Mouse (Mus musculus) ZHBTc4 (cell line): ENCODE data around the gene Oxct2a.
"Not testable (repeated sequence)": the region's sequence is repeated elsewhere in the genome, so short reads cannot be mapped to it uniquely, and the experiment has no call there.

ENCODE experiments used
- DNase-seq: peaks from one replicate; pipeline ENCODE4 v3.0.0-alpha.2; 2011; ENCODE audit warnings: low read depth, low spot score

The Oxct2a gene

GRCm38 (mm10) chr4:123313010-123313409, 10.4 kb downstream of the Oxct2a start:
- DNase-seq = no peak

GRCm38 (mm10) chr4:123311845-123312244, 11.6 kb downstream of the Oxct2a start:
- no peak for DNase-seq

GRCm38 (mm10) chr4:123308292-123308691, 15.1 kb downstream of the Oxct2a start:
- DNase-seq = peak; percentile 55

- DNase-seq = peak; percentile 47
Observed at GRCm38 (mm10) chr4:123306999-123307398, 16.4 kb downstream of the Oxct2a start.

- DNase-seq = peak; percentile 81
Observed at GRCm38 (mm10) chr4:123305789-123306188, 17.6 kb downstream of the Oxct2a start.

GRCm38 (mm10) chr4:123298980-123299670, 24.3 kb downstream of the Oxct2a start:
- no peak for DNase-seq

GRCm38 (mm10) chr4:123298226-123298625, 25.2 kb downstream of the Oxct2a start:
- no peak for DNase-seq

- no peak for DNase-seq
Observed at GRCm38 (mm10) chr4:123297195-123297960, 26.1 kb downstream of the Oxct2a start.

- peak; percentile 38 for DNase-seq
Observed at GRCm38 (mm10) chr4:123296148-123296534, 27.3 kb downstream of the Oxct2a start.

GRCm38 (mm10) chr4:123295516-123296147, 27.8 kb downstream of the Oxct2a start:
- no peak for DNase-seq

DNA sequence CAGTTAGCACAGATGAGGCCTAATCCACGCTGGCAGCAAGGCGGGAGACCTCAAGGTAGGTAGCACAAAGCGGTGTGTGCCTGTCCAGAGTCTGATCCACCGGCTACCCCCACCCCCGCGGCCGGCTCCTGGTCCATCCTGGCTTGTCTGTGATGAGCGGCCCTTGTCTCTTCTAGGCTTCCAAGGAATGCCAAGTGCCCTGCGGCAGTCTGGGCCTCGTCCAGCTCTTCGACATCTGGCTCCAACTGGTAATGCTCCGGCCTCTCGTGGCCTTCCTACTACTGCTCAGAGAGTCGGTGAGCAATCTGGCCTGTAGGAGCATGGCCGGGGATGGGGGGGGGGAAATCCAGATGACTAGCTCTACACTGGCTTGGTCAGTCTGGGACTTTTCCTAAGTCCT, 28.4 kb downstream of the Oxct2a start:
- DNase-seq = not testable (repeated sequence)

DNA sequence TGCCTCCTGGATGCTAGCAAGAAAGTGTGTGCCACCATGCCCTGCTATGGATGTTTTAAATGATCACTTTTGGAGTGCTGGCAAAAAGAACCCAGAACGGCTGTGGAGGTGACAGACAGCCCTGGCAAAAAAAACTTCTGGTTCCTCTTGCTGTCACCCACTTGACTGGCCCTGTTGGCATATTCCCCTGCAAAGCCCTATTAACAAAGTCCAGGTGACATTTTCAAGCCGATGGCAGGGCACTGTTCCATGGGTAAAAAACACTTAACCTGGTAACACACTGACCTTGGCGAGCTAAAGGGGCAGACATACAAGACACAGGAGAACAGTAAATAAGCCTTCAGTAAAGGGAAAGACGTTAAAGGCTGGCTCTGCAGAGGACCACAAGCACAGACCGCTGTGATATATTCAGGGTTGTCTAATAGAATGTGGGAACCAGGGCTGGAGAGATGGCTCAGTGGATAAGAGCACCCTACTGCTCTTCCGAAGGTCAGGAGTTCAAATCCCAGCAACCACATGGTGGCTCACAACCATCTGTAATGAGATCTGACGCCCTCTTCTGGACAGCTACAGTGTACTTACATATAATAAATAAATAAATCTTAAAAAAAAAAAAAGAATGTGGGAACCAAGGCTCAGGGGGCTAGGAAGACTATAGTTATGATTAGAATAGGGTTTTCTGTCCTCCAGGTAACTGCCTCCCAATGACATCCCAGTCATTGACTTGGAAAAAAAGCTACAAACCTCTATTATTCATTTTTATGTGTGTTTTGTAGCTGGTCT, 29.6 kb downstream of the Oxct2a start:
- DNase-seq = no peak

DNA sequence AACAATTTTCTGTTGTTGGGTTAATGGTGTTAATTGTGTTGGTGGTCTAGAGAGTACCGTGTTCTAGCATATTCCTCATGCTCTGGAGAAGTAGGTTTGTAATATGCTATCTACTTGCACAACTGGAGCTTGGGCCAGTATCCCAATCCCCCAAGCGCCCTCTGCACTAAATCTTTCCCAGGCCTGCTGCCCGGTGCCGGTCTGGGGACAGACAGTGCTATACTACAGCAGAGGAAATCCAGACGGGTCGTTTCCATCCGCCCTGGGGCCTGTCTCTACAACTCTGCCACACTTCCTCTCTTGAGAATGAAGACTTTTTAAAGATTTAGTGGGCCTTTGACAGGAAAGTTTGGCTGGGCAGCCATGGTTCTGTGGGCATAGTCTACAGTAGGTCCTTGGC, 30.4 kb downstream of the Oxct2a start:
- no peak for DNase-seq

DNA sequence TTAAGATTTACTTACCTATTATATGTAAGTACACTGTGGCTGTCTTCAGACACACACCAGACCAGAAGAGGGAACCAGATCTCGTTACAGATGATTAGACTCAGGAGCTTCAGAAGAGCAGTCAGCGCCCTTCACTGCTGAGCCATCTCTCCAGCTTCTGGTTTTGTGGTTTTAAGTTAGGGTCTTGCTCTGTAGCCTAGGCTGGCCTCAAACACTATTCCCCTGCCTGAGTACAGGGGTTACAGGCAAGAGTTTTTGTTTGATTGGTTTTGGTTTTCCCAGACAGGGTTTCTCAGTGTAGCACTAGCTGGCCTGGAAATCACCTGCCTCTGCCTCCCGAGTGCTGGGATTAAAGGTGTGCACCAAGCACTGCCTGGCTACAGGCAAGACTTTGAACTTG, 31.0 kb downstream of the Oxct2a start:
- DNase-seq = no peak

DNA sequence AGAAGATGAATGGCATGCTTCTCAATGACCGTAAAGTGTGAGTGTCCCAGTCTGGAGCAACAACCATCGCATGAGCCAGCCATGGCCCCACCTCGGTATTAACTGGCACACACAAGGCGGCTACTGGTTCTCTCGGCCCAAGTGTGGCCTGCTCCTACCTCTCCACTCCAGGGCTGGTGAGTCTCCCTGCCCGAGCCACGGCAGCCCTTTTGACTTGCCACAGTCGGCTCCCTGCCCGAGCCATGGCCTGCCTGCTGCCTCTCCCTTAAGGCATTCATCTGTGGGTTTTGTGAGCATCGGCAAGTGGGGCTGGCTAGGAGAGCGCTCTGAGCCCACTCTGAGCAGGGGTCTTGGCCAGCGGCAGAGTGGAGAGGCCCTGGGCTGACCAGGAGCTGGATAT, 34.4 kb downstream of the Oxct2a start:
- DNase-seq = no peak

DNA sequence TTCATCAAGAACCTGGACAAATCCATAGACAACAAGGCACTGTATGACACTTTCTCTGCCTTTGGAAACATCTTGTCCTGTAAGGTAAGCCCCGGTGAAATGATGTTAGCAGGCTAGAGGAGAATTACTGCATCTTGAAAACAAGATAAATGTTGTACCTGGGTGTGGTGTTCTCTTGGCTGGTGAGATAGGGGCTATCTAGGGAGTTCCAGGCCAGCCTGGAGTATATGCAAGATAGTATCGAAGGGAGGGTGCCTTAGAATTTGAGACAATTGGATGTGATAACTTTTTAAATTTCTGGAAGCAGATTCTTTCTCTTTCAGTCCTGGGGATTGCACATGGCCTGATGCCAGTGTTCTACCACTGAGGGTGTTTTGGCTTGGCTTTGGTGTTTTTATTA, 36.6 kb downstream of the Oxct2a start:
- no peak for DNase-seq

- no peak for DNase-seq
Observed at GRCm38 (mm10) chr4:123284731-123285624, 38.5 kb downstream of the Oxct2a start.

DNA sequence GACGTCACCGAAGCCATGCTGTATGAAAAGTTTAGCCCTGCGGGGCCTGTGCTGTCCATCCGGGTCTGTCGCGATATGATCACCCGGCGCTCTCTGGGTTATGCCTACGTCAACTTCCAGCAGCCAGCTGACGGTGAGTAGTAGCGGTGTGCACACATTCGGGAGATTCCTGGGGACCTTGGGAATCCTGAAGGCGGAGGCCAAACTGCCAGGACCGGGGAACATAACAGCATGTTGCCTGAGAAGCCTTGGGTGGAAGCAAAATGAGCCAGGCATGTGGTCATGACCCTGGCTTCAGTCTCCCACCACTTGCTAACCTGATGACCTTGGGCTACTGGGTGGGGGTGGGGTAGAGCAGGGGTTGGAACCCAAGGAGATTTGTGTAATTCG, 39.8 kb downstream of the Oxct2a start:
- DNase-seq = peak; percentile 50

DNA sequence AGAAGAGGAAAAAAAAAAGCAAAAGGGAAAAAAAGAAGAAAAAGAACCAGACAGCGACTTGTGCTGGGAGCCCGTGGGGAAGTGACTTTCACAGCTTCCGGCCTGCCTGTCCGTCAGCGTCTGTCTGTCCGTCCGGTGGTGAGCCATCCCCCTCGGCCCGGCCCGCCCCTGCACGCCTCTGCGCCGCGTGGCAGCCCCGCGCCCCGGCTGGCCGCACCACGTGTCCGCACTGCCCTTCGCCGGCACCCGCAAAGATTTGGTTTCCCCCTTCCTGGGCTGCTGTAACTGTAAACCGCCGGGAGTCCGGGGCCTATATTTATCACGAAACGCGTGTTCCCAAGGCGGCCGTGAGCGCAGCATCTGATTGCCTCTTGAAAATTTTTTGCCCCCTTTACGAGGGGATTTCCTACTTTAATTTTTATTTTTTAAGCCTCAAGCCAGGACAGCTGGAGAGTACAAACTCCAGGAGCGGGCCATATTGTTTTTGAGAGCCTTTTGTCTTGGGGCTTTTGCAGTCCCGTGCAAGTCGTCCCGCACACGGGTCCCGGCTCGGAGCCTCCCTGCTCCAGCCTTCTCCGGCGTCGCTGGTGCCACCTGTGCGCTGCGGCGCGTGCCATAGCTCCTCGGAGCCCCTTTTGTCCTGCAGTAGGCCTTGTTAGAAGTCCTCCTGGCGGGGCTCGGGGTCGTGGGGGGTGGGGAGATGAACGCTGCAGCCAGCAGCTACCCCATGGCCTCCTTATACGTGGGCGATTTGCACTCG, 40.3 kb downstream of the Oxct2a start:
- not testable (repeated sequence) for DNase-seq

DNA sequence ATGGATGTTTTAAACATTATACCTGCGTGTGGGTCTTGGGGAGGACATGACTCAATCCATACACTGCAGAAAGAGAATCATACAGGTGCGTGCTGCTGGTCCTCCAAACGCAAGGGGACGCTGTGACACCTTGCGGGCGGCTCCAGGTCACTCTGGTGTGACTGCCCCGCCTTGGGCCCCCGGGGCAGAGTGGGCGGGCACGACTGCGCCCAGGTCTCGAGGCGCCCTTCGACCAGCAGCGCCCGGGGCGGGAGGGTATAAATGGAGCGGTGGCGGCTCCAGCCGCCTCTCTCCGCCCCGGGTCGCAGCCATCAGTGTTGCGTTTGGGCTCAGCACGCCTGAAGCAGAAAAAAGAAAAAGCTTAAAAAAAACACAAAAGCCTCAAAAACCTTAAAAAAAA, 40.9 kb downstream of the Oxct2a start:
- DNase-seq = peak; percentile 99
